Mouse (Mus musculus) hindbrain, embryonic 15.5 days (tissue): ENCODE results near the gene Lgals8. TPM values are rescaled to one million over a fixed set of nuclear protein-coding genes. Genes with fewer than 3 reads are reported as not detected.
A peak's percentile ranks its signal among the peaks of the same experiment; 100 is the strongest.

Source experiments
- ATAC-seq: fragments of 200-750 bp; cut with Nextera tagmentation; 2 replicates; pipeline ENCODE4 v1.8.0; 2017; ENCODE audit warnings: low read depth, moderate number of reproducible peaks, moderate TSS enrichment; ENCODE audit not compliant: low FRiP score
- H3K27ac ChIP-seq: fragments of 300-500 bp; sonication (generic); replicated peaks from 2 replicates; pipeline ENCODE4 v1.5.1; 2015; ENCODE audit warnings: mild to moderate bottlenecking, inconsistent platforms
- H3K27me3 ChIP-seq: fragments of 300-500 bp; sonication (generic); 2 replicates; pipeline ENCODE4 v1.6.1; 2015; ENCODE audit warnings: control low read depth, inconsistent platforms
- H3K36me3 ChIP-seq: fragments of 300-500 bp; sonication (generic); 2 replicates; pipeline ENCODE4 v1.6.1; 2015; ENCODE audit warnings: control low read depth, inconsistent platforms
- H3K4me1 ChIP-seq: fragments of 300-500 bp; sonication (generic); replicated peaks from 2 replicates; pipeline ENCODE4 v1.6.1; 2015; ENCODE audit warnings: control low read depth, inconsistent platforms
- H3K4me2 ChIP-seq: fragments of 300-500 bp; sonication (generic); 2 replicates; pipeline ENCODE4 v1.6.1; 2015; ENCODE audit warnings: moderate library complexity, mild to moderate bottlenecking, inconsistent platforms
- H3K4me3 ChIP-seq: fragments of 300-500 bp; sonication (generic); 2 replicates; pipeline ENCODE4 v1.5.1; 2015; ENCODE audit warnings: mild to moderate bottlenecking, inconsistent platforms
- H3K9ac ChIP-seq: fragments of 300-500 bp; sonication (generic); 2 replicates; pipeline ENCODE4 v1.6.1; 2015; ENCODE audit warnings: inconsistent platforms
- H3K9me3 ChIP-seq: fragments of 300-500 bp; sonication (generic); 2 replicates; pipeline ENCODE4 v1.6.1; 2016; ENCODE audit warnings: control low read depth, inconsistent platforms
- WGBS: fragments of 180-500 bp; shearing (Covaris S2); methylation state at CpG from one replicate; pipeline ENCODE4 v1.1.7; 2015; 5-methylcytosine and 5-hydroxymethylcytosine counted together
- polyA plus RNA-seq: library from polyadenylated mRNA; unstranded; fragments of >200 nt; fragmentation: Nextera tagmentation; extraction: Ambion mirVana; gene quantifications from 2 replicates; pipeline ENCODE4 v1.2.1, GENCODE M21; 2015

The Lgals8 gene
- polyA plus RNA-seq, 1 experiment from 2014 or later, result 20.9 TPM

DNA sequence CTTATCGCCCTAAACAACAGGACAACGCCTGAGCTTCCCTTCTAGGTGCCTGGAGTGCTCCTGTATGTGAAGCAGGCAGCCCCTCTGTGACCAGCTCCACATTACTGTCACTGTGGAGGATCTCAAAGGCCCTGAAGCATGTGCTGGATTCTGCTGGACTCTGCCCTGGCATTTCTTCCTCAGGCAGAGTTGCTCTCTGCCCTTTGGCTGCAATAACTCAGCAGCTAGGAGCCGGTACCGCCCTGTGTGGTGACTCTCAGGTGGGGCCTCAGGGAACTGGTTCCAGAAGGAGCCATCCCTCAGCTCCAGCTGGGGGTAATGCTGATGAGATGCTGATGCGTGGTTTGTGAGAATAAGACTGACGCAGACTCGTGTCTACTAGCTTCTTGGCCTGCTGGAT lies 8.0 kb downstream of the Lgals8 start:
- Histone ChIP-seq H3K27ac (no peak overlapping the region), H3K4me1 (peaks cover 11% of the 10 kb centered on the region), H3K9me3 (no peaks in the 10 kb centered on the region), H3K4me2 (no peak overlapping the region), H3K36me3 (peaks cover 11% of the 10 kb centered on the region), H3K27me3 (no peaks in the 10 kb centered on the region), H3K4me3 (no peak overlapping the region), H3K9ac (no peak overlapping the region)
- no peak for ATAC-seq
- WGBS, result 81% methylated on average over 7 of the region's 7 CpGs

DNA sequence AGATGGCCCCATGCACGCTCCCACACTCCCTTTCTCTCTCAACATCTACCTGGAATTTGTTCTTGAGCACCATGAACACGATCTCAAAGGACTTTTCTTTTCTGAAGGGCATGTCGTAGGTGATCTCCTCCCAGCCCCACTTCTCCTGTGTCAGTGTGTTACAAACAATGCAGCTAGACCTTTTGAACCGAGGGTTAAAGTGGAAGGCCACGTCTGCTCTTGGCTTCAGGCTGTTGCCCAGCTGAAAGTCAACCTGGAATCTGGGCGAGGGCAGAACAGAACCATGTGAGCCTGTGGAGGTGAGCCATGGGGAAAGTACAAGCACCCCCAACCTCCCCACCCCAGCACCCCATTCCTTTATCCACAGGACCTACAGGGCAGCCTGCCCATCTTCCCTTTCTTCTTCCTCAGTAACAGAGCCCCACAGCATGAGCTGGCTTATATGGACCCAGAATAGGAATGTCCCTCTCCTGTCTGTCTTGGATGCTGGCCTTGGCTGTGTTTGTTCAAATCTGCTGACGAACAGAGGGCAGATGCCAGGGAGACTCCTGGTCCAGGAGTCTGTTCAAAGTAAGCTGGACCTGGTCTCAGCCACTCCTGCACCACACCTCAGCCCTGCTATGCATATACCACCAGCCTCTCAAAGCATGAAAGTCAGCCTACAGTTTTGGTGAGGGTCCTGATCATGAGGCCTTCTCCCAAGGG lies 9.9 kb downstream of the Lgals8 start:
- ATAC-seq, result no peak
- peaks cover 11% of the 10 kb centered on the region for H3K36me3 ChIP-seq
- no peak overlapping the region for H3K27ac ChIP-seq
- H3K9ac ChIP-seq, result no peak overlapping the region
- peaks cover 3% of the 10 kb centered on the region for H3K4me1 ChIP-seq
- H3K4me3 ChIP-seq, result no peak overlapping the region
- 80% methylated on average over 7 of the region's 7 CpGs for WGBS
- no peaks in the 10 kb centered on the region for H3K27me3 ChIP-seq
- H3K4me2 ChIP-seq, result no peak overlapping the region
- H3K9me3 ChIP-seq, result no peaks in the 10 kb centered on the region

DNA sequence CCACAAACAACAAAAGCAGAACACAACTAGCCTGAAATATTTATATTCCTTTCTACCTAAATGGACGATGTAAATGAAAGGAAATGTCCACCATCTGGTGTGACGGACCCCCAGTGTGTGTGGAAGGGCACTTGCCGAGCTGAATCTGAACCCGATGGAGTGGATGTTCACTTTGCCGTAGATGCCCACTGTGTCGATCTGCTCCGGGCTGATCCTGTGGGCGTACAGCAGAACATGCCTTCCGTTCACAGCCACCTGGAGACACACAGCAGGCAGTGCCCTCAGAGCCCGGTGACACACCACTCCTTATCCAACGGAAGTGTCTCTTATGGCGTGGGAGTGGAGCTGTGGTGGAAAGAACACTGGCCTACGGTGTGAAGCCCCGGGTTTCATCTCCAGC lies 11.6 kb downstream of the Lgals8 start:
- Histone ChIP-seq H3K4me2 (no peak overlapping the region), H3K9ac (no peak overlapping the region), H3K27me3 (no peaks in the 10 kb centered on the region), H3K36me3 (peaks cover 11% of the 10 kb centered on the region), H3K27ac (no peak overlapping the region), H3K9me3 (no peaks in the 10 kb centered on the region), H3K4me3 (no peak overlapping the region), H3K4me1 (no peaks in the 10 kb centered on the region)
- ATAC-seq, result no peak
- WGBS, result 83% methylated on average over 14 of the region's 14 CpGs

DNA sequence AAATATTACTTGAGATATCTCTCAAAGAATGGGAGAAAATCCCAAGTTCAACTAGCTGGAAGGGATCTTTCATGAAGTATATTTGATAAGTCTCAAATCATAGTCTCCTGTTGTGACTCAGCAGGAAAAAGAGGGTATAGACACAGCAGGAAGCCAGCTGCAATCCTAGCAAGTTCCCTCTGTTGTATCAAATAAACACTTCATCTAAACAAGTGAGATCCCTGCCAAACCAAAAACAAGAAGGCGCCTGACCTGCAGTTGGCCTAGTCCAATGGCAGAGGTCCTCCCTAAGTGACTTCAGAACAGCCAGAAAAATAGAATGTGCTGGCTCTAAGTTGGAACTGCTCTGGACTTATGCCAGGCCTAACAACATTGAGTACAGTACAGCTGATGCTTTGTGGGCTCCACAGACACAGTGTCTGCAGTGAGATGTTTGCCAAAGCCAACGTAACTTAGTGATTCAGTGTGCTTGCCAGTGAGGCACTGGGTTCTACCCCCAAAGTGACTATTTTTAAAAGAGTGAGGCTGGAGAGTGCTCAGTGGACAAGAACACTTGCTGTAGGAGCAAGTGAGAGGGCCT lies 22.6 kb downstream of the Lgals8 start:
- Histone ChIP-seq H3K9ac (no peak overlapping the region), H3K4me3 (no peak overlapping the region), H3K36me3 (peaks cover 63% of the 10 kb centered on the region), H3K27me3 (no peaks in the 10 kb centered on the region), H3K4me1 (no peaks in the 10 kb centered on the region; the same call in 1 of the 2 replicates), H3K27ac (no peak overlapping the region), H3K9me3 (no peaks in the 10 kb centered on the region), H3K4me2 (no peak overlapping the region)
- peak; percentile 78; the same call in 1 of the 2 replicates for ATAC-seq
- WGBS, result 65% methylated on average over 2 of the region's 2 CpGs

DNA sequence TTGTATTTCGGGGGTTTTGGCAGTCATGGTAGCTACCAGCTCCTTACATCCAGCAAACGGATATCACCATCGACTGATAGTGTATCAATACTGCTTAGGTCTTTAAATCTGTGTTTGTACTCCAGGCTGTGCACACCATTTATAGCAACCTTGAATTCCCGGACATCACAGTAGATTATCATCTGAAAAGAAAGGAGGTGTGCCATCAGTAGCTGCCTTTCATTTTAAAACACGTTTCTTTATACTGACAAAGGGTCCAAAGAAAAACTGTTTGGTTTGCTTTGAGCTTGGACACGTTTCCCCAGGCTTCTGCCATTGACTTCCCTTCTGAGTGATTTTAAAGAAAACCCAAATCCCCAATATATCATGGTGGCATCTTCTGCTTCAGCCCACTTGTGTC lies 23.9 kb downstream of the Lgals8 start:
- no peaks in the 10 kb centered on the region for H3K27me3 ChIP-seq
- no peak overlapping the region for H3K9ac ChIP-seq
- ATAC-seq, result no peak
- peaks cover 59% of the 10 kb centered on the region for H3K36me3 ChIP-seq
- 91% methylated on average over 6 of the region's 6 CpGs for WGBS
- H3K4me2 ChIP-seq, result no peak overlapping the region
- no peaks in the 10 kb centered on the region for H3K9me3 ChIP-seq
- no peaks in the 10 kb centered on the region; the same call in 1 of the 2 replicates for H3K4me1 ChIP-seq
- no peak overlapping the region for H3K4me3 ChIP-seq
- no peak overlapping the region for H3K27ac ChIP-seq

DNA sequence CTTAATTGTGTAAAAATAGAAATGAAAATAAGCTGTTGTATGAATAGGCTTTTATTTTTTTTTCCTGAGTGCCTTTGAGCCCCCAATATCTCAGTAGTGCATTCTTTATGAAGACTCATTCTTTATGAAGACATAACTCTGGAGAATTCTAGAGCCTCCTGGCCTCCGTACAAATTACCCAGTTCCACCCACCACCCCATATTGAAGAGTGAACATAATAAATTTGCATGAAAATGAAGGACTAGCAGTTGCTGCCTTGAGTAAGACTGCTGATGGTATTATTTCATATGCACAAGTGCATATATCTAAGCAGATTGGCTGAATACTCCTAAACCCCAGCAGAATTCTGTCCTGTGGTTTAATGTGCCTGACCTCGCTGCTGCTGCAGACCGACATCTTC lies 25.2 kb downstream of the Lgals8 start:
- H3K9ac ChIP-seq, result no peak overlapping the region
- peaks cover 67% of the 10 kb centered on the region for H3K36me3 ChIP-seq
- no peaks in the 10 kb centered on the region for H3K27me3 ChIP-seq
- no peaks in the 10 kb centered on the region for H3K9me3 ChIP-seq
- H3K4me3 ChIP-seq, result no peak overlapping the region
- H3K4me1 ChIP-seq, result no peaks in the 10 kb centered on the region; the same call in 1 of the 2 replicates
- no peak overlapping the region for H3K4me2 ChIP-seq
- H3K27ac ChIP-seq, result no peak overlapping the region
- no peak for ATAC-seq
- 86% methylated on average over 3 of the region's 3 CpGs for WGBS

DNA sequence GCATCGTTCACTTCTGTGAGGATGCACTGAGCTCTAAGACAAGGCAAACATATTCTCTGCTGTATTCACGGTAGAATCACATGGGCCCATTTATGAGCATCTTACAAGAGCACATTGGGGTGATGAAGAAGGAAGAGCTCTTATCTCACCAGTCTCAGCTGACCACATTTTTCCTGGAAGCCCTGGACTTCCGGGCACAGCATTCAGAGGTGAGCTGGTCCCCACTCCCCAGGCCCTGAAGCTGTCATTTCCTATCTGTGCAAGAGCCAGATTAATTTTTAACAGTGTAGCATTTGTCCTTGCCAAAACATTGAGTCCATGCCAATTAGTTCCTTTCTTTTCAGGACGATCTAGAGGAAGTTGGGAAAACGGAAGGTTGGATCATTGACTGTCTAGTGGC lies 30.9 kb downstream of the Lgals8 start:
- H3K4me1 ChIP-seq, result no peaks in the 10 kb centered on the region
- no peaks in the 10 kb centered on the region for H3K27me3 ChIP-seq
- H3K27ac ChIP-seq, result no peak overlapping the region
- WGBS, result 94% methylated on average over 5 of the region's 5 CpGs
- ATAC-seq, result no peak
- H3K4me2 ChIP-seq, result no peak overlapping the region
- H3K9ac ChIP-seq, result no peak overlapping the region
- no peak overlapping the region for H3K4me3 ChIP-seq
- no peaks in the 10 kb centered on the region for H3K9me3 ChIP-seq
- peaks cover 83% of the 10 kb centered on the region for H3K36me3 ChIP-seq

DNA sequence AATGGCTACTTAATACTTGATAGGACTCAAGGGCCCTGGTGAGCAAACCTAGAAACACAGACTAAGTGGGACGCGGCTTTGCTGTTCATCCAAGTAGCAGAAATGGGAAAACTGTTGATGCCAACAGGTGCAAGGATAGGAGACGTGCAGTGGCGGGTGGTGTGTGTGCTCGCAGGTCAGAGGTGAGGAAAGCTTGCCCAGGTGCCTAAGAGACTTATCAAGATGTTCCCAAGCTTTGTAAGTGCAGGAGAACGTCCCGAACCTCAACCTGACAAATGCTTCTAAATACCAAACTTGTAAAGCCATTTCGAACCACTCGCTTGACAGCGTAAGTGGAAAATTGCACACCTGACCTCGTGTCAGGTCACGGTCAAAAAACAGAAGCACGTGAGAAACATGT lies 36.2 kb downstream of the Lgals8 start:
- ATAC-seq, result no peak
- Histone ChIP-seq H3K4me2 (no peak overlapping the region), H3K9ac (no peak overlapping the region), H3K4me3 (no peak overlapping the region), H3K9me3 (no peaks in the 10 kb centered on the region), H3K36me3 (peaks cover 87% of the 10 kb centered on the region), H3K27me3 (no peaks in the 10 kb centered on the region), H3K4me1 (no peaks in the 10 kb centered on the region), H3K27ac (no peak overlapping the region)
- 97% methylated on average over 13 of the region's 13 CpGs for WGBS

DNA sequence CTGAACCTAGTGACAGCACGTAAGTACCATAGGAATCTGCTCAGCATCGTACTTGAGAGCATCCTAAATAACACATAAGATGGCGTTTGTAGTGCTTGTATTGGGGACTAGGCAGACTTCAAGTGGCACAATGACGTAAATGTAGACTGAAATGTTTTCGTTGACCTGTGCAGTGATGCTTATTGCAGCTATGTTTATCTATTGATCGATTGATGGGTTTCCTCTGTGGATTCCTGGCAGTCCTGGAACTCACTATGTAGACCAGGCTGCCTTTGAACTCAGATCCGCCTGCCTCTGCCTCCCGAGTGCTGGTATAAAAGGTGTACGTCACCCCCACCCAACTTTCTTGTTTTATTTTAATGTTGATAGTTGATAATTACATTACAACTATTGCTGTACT lies 44.1 kb downstream of the Lgals8 start:
- H3K27ac ChIP-seq, result no peak overlapping the region
- H3K4me3 ChIP-seq, result no peak overlapping the region
- no peak for ATAC-seq
- no peaks in the 10 kb centered on the region for H3K27me3 ChIP-seq
- H3K4me2 ChIP-seq, result no peak overlapping the region
- no peaks in the 10 kb centered on the region for H3K4me1 ChIP-seq
- WGBS, result 97% methylated on average over 9 of the region's 9 CpGs
- peaks cover 89% of the 10 kb centered on the region for H3K36me3 ChIP-seq
- H3K9ac ChIP-seq, result no peak overlapping the region
- H3K9me3 ChIP-seq, result no peaks in the 10 kb centered on the region

DNA sequence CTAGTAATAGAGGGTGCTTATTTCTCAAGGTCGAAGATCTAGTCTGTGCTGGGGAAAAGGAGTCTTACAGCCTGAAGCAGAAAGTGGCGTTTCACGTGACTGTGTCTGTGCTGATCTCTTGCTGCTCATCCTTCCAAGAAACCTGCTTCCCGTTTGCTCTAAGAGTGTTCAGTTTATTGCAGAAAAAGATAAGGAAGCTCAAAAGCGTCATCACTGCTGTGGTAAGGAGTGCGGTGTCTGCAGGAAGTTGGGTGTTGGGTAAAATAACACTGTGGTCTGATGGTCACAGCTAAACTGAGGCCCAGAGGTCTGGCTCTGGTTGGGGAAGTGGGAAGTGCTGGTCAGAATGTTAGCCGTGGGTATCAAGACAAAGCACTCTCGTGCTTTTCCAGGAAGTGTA lies 52.7 kb downstream of the Lgals8 start:
- H3K9ac ChIP-seq, result no peak overlapping the region
- no peaks in the 10 kb centered on the region for H3K9me3 ChIP-seq
- no peak for ATAC-seq
- 93% methylated on average over 8 of the region's 8 CpGs for WGBS
- H3K27ac ChIP-seq, result no peak overlapping the region
- H3K4me3 ChIP-seq, result no peak overlapping the region
- H3K27me3 ChIP-seq, result no peaks in the 10 kb centered on the region
- H3K36me3 ChIP-seq, result peaks cover 78% of the 10 kb centered on the region
- no peaks in the 10 kb centered on the region for H3K4me1 ChIP-seq
- H3K4me2 ChIP-seq, result no peak overlapping the region

DNA sequence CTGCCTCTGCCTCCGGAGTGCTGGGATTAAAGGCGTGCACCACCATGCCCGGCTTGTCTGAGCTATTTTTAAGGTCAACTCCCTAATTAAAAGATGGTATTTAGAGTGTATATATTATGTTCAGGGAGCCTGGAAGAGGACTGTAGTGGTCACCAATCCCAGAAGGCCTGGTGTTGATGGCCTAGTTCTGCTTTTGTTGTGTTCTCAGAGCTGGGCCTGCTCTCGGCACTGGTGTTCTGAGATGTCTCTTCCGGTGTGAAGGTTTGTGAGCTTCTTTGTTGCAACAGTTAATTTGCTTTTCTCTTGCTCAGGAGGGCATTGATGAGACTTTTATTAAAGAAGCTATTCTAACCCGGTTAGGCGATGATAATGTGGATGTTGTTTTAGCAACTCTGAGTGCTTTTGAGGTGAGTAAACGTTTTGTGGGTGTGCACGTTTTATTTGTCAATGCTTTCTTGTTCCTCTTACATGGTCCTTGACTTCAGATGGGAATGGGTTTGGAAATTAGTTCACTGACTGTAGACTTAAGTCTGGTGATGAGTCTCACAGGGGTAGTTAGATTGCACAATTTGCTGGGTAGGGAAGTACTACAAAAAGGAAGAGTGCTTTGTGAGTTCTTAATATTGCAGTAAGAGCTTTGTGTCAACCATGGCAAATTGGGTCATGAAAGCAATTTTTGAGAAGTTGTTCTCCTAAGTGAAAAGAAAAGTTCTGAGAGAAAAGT lies 56.2 kb downstream of the Lgals8 start:
- Histone ChIP-seq H3K36me3 (peaks cover 70% of the 10 kb centered on the region), H3K4me2 (no peak overlapping the region), H3K9ac (no peak overlapping the region), H3K27me3 (no peaks in the 10 kb centered on the region), H3K4me3 (no peak overlapping the region), H3K4me1 (no peaks in the 10 kb centered on the region), H3K27ac (no peak overlapping the region), H3K9me3 (no peaks in the 10 kb centered on the region)
- ATAC-seq, result no peak
- 89% methylated on average over 9 of the region's 9 CpGs for WGBS

DNA sequence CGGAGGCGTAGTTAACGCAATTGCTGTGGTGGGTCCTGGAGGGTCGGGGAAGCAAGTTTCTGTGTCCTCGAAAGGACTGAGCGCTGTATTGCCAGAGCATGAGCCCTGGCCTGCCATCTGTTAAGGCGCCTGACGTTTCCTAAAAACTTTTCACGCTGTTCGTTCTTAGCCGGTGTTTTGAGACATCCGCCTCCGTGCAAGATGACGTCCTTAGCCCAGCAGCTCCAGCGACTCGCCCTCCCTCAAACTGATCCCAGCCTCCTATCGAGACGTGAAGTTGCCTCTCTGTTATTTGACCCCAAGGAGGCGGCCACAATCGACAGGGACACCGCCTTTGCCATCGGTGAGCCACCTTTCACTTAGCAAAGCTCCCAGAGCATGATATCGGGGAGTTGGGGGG lies 69.2 kb downstream of the Lgals8 start:
- peak overlapping the region; percentile 97 for H3K4me2 ChIP-seq
- H3K4me1 ChIP-seq, result peaks cover 9% of the 10 kb centered on the region
- peaks cover 6% of the 10 kb centered on the region; the same call in 1 of the 2 replicates for H3K27me3 ChIP-seq
- H3K4me3 ChIP-seq, result peak overlapping the region; percentile 91
- no peak overlapping the region for H3K27ac ChIP-seq
- no peaks in the 10 kb centered on the region for H3K9me3 ChIP-seq
- peaks cover 20% of the 10 kb centered on the region for H3K36me3 ChIP-seq
- WGBS, result under 1% methylated on average over 23 of the region's 23 CpGs
- no peak for ATAC-seq
- peak overlapping the region; percentile 52 for H3K9ac ChIP-seq
